Mouse (Mus musculus) CD4-positive, CD25-positive, alpha-beta regulatory T cell (primary cell): ENCODE data around the gene Uso1. TPM values are rescaled to one million over a fixed set of nuclear protein-coding genes. Genes with fewer than 3 reads are reported as not detected.

Source experiments
- polyA plus RNA-seq: library from polyadenylated mRNA; unstranded; fragments of 100-300 nt; shearing (Covaris generic); gene quantifications from one replicate; pipeline ENCODE4 v1.2.1, GENCODE M21; 2017

Gene Uso1
- polyA plus RNA-seq = 49.7 TPM

DNA sequence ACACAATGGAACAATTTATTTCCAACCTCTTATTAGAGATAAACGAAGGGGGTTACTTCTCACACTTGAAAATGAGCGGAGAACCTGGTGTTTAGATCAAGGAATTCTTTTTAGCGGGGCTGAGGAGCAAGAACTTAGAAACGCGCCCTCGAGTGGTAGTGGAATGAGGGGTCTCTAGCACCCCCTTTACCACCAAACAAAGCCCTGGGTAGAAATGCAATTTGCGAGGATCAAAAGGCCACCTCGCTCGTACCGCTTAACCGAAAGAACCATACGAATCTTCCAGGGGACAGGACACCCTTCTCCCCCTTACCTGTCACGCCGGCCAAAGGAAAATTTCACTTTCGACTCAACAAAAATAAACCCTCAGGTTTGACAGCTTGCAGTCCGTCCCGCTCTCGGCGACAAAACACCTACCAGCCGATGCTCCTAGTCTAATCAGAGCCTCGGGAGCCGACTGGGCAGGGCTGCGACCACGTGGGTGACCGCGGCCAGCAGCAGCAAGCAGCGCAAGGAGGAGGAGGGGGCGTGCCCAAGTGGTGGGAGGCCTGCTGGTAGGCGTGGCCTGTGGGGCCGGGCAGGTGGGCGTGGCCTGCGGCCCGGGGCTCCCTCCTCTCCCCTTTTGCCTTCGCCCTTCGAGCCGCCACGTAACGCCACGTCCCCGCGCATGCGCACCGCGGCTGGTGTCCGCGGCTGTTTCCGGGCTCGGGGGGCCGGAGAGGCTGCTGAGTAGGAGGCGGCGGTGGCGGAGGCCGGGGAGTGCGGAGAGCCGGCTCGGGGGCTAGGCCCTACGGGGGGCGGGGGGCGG, at the start of gene Uso1:
Gene Uso1 (plus strand): TSS at position 700 of the 808 bp plus-strand sequence.

DNA sequence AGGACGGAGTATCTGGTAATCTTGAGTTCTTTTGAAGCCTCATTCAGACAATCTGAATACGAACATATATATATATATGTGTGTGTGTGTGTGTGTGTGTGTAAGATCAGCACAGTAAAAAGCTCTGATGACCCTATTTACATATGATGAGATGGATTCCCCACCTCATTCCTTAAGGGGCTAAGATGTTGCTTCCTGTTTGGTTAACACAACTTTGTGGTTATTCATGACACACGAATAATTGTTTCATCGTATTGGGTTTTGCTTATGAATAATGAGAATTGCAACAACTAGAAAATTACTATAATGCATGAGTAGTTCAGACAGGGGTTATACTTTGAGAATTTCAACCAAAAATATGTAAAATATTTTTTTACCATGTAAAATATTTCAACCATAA, 77.6 kb downstream of the Uso1 start, which contains the start of gene U90926:
Gene U90926 (minus strand): TSS at position 101 of the 400 bp plus-strand sequence.

Other genes starting within 250 kb of the Uso1 start
- 98.1 TPM for gene Rchy1, start 174.9 kb upstream of the Uso1 start, polyA plus RNA-seq
- gene Odaph, start 150.5 kb upstream of the Uso1 start, polyA plus RNA-seq = not detected
- gene Cdkl2, start 94.1 kb upstream of the Uso1 start, polyA plus RNA-seq = 2.8 TPM
- 156 TPM for gene G3bp2, start 54.2 kb upstream of the Uso1 start, polyA plus RNA-seq
- not detected for gene U90926, start 77.5 kb downstream of the Uso1 start, polyA plus RNA-seq
- not detected for gene Ppef2, start 118.3 kb downstream of the Uso1 start, polyA plus RNA-seq
- 6.9 TPM for gene Naaa, start 140.2 kb downstream of the Uso1 start, polyA plus RNA-seq
- gene Sdad1, start 172.5 kb downstream of the Uso1 start, polyA plus RNA-seq = 42.1 TPM
- gene Cxcl9, start 190.1 kb downstream of the Uso1 start, polyA plus RNA-seq = 0.28 TPM
- 3.2 TPM for gene Art3, start 193.9 kb downstream of the Uso1 start, polyA plus RNA-seq
- gene Cxcl10, start 211.0 kb downstream of the Uso1 start, polyA plus RNA-seq = 8.4 TPM